Mouse (Mus musculus): ENCODE measurements around the gene Hnrnpr.

DNA sequence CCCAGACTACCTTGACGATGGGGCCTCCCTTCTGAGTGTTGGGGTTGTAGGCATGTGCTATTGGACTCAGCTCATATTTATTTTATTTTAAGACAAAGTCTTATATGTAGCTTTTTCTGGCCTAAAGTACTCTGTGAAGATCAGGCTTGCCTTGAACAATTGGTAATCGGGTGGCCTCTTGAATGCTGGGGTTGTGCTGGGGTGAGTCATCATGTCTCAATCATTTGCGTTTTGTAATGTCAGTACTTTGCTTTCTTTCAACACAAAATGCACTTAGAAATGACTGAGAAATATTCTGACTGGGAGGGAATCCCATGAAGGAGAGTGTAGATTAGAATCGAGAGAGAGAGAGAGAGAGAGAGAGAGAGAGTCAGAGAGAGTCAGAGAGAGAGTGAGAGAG is 9.3 kb downstream of the Hnrnpr start:
- TF ChIP-seq POLR2A (IDR thresholded peaks at IDR 0.05; ENCODE audit: extremely low read depth, insufficient read depth, low read length) (no peak), CTCF (IDR thresholded peaks at IDR 0.05; ENCODE audit: low read depth, low read length) (no peak)

All from liver, adult 2 months (tissue).